8 mouse cellular contexts compared by ENCODE assay signal in the genomic region with DNA sequence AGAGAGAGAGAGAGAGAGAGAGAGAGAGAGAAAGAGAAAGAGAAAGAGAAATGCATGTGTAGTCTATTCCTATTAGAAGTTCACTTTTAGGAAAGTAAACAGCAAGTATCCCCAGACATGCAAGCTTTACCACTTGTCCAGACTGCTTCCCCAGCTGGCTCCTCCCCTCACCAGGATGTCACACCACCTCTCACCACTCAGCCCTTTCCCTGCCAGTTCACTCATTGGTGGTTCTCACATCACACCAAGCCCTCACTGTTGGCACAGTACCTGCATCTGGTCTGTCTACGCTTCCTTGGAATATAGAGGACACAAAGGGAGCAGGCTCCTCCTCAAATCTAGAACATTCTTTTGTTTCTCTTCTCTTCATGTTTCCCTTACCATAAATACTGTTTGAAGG. TPM values are rescaled to one million over a fixed set of nuclear protein-coding genes. Genes with fewer than 3 reads are reported as not detected.
DNase-seq lines count a peak whose midpoint lies in the region; ATAC-seq and TF ChIP-seq lines count a peak whose summit lies in the region.

No protein-coding gene starts in this region.

- TF ChIP-seq POLR2A in bone marrow macrophage, adult 2 months (IDR thresholded peaks at IDR 0.05; ENCODE audit: borderline replicate concordance, low read depth, low read length): no peak

- H3K27me3 ChIP-seq in forebrain, embryonic 16.5 days (replicated peaks; ENCODE audit: control insufficient read depth, insufficient read depth, low read length): no peaks in the 10 kb centered on the region
- no peaks in the 10 kb centered on the region for H3K27me3 ChIP-seq in forebrain, embryonic 10.5 days (ENCODE audit: poor library complexity, severe bottlenecking)
- H3K27me3 ChIP-seq in limb, embryonic 15.5 days: no peaks in the 10 kb centered on the region

- no peak overlapping the region for H3K27ac ChIP-seq in forebrain, embryonic 16.5 days (ENCODE audit: low read length)
- H3K27ac ChIP-seq in forebrain, embryonic 10.5 days: no peak overlapping the region
- peak overlapping the region; percentile 78 for H3K27ac ChIP-seq in bone marrow macrophage, adult 2 months (ENCODE audit: insufficient read depth, low read depth, low read length)
- no peak overlapping the region for H3K27ac ChIP-seq in limb, embryonic 15.5 days

- WGBS in forebrain, embryonic 16.5 days: 50% methylated on average over 1 of the region's 1 CpGs
- WGBS in forebrain, embryonic 10.5 days: 82% methylated on average over 1 of the region's 1 CpGs
- 42% methylated on average over 1 of the region's 1 CpGs for WGBS in limb, embryonic 15.5 days

- no peak for DNase-seq in forebrain, embryonic 10.5 days (ENCODE audit: extremely low spot score, low spot score)
- peak; percentile 68 for DNase-seq in 3134 (ENCODE audit: extremely low read depth, insufficient read length, low spot score)
- no peak for DNase-seq in yolk sac, embryonic 10.5 days (ENCODE audit: low spot score)
- DNase-seq in kidney, adult 18-20 months: no peak
- no peak for DNase-seq in left cerebral cortex, adult 18-20 months (ENCODE audit: low spot score in 2 of 2)

- H3K9ac ChIP-seq in forebrain, embryonic 16.5 days (replicated peaks; ENCODE audit: low read depth, low read length): no peak overlapping the region
- no peak overlapping the region for H3K9ac ChIP-seq in limb, embryonic 15.5 days

- peaks cover 2% of the 10 kb centered on the region for H3K4me1 ChIP-seq in forebrain, embryonic 16.5 days (replicated peaks; ENCODE audit: control insufficient read depth, insufficient read depth, low read length)
- H3K4me1 ChIP-seq in forebrain, embryonic 10.5 days: peaks cover 15% of the 10 kb centered on the region
- peaks cover 79% of the 10 kb centered on the region for H3K4me1 ChIP-seq in bone marrow macrophage, adult 2 months (ENCODE audit: control insufficient read depth, insufficient read depth, low read length)
- peaks cover 20% of the 10 kb centered on the region for H3K4me1 ChIP-seq in limb, embryonic 15.5 days

- peak; percentile 50 for ATAC-seq in forebrain, embryonic 16.5 days
- ATAC-seq in limb, embryonic 15.5 days (ENCODE audit: insufficient number of reproducible peaks, low FRiP score, low TSS enrichment, low read depth): 0 out of 2 replicates have a peak, but pooled peaks have one; percentile 24

- no peaks in the 10 kb centered on the region for H3K9me3 ChIP-seq in forebrain, embryonic 16.5 days (ENCODE audit: control insufficient read depth, low read length)
- no peaks in the 10 kb centered on the region for H3K9me3 ChIP-seq in forebrain, embryonic 10.5 days
- no peaks in the 10 kb centered on the region for H3K9me3 ChIP-seq in limb, embryonic 15.5 days

- H3K4me2 ChIP-seq in forebrain, embryonic 16.5 days (ENCODE audit: low read length): no peak overlapping the region
- no peak overlapping the region for H3K4me2 ChIP-seq in limb, embryonic 15.5 days

- TF ChIP-seq CTCF in bone marrow macrophage, adult 2 months (IDR thresholded peaks at IDR 0.05; ENCODE audit: low read depth, low read length): no peak

- H3K4me3 ChIP-seq in forebrain, embryonic 16.5 days (replicated peaks; ENCODE audit: low read length): no peak overlapping the region
- H3K4me3 ChIP-seq in forebrain, embryonic 10.5 days: no peak overlapping the region
- 0 out of 2 replicates have a peak overlapping the region, but pooled peaks have one; percentile 21 for H3K4me3 ChIP-seq in bone marrow macrophage, adult 2 months (ENCODE audit: insufficient read depth, low read length)
- no peak overlapping the region for H3K4me3 ChIP-seq in limb, embryonic 15.5 days

- no peaks in the 10 kb centered on the region for H3K36me3 ChIP-seq in forebrain, embryonic 16.5 days (ENCODE audit: control insufficient read depth, insufficient read depth)
- H3K36me3 ChIP-seq in forebrain, embryonic 10.5 days (replicated peaks): no peaks in the 10 kb centered on the region
- H3K36me3 ChIP-seq in limb, embryonic 15.5 days: no peaks in the 10 kb centered on the region

RNA-seq across cellular contexts. Expression of a gene that starts 26.9 kb away (rescaled TPM):
- polyA plus RNA-seq in forebrain, embryonic 16.5 days (2015; fragmentation: Nextera tagmentation; extraction: Ambion mirVana): 15.0 and 16.5 TPM in 2 replicates
- polyA plus RNA-seq in forebrain, embryonic 10.5 days (2016; fragmentation: Nextera tagmentation; extraction: Ambion mirVana): 21.2 and 22.1 TPM in 2 replicates
- polyA plus RNA-seq in bone marrow macrophage, adult 2 months (2012; ENCODE audit: insufficient read depth, insufficient read length, missing spikeins): 7.4 and 8.2 TPM in 2 replicates
- polyA plus RNA-seq in limb, embryonic 15.5 days (2015; fragmentation: Nextera tagmentation; extraction: Ambion mirVana): 17.3 and 17.4 TPM in 2 replicates
- 10 to 100 TPM; 25.5 to 26.3 TPM for total RNA-seq in left cerebral cortex, adult 18-20 months (2021)

RNA-seq across cellular contexts. Expression of a gene that starts 44.2 kb away (rescaled TPM):
- 3.1 and 5.1 TPM in 2 replicates for polyA plus RNA-seq in forebrain, embryonic 16.5 days (2015; fragmentation: Nextera tagmentation; extraction: Ambion mirVana)
- 1.4 and 2.2 TPM in 2 replicates for polyA plus RNA-seq in forebrain, embryonic 10.5 days (2016; fragmentation: Nextera tagmentation; extraction: Ambion mirVana)
- 1.9 and 2.7 TPM in 2 replicates for polyA plus RNA-seq in bone marrow macrophage, adult 2 months (2012; ENCODE audit: insufficient read depth, insufficient read length, missing spikeins)
- 7.9 and 8.5 TPM in 2 replicates for polyA plus RNA-seq in limb, embryonic 15.5 days (2015; fragmentation: Nextera tagmentation; extraction: Ambion mirVana)
- 10 to 100 TPM in 1 of 2 experiments, 1 to 10 TPM in 1; 5.9 to 10.2 TPM for total RNA-seq in left cerebral cortex, adult 18-20 months (2021)
